Mouse (Mus musculus): ENCODE results near the gene 1700007K13Rik. TPM values are rescaled to one million over a fixed set of nuclear protein-coding genes. Genes with fewer than 3 reads are reported as not detected.
"Not testable (repeated sequence)": the region's sequence is repeated elsewhere in the genome, so short reads cannot be mapped to it uniquely, and the experiment has no call there.

Gene 1700007K13Rik
- polyA plus RNA-seq, 1 experiment: 34.9 TPM

- Histone ChIP-seq H3K4me3 (ENCODE audit: low read depth, low read length) (peak overlapping the region; percentile 45), H3K27me3 (ENCODE audit: control insufficient read depth, insufficient read depth, low read length, poor library complexity, severe bottlenecking) (no peaks in the 10 kb centered on the region), H3K4me1 (ENCODE audit: control insufficient read depth, insufficient read depth, low read length) (peaks cover 6% of the 10 kb centered on the region), H3K9me3 (replicated peaks; ENCODE audit: control insufficient read depth, insufficient read depth, low read length, poor library complexity, severe bottlenecking) (no peaks in the 10 kb centered on the region), H3K27ac (ENCODE audit: insufficient read depth, low read length) (no peak overlapping the region), H3K36me3 (ENCODE audit: control insufficient read depth, insufficient read depth, low read length, poor library complexity, severe bottlenecking) (no peaks in the 10 kb centered on the region), H3K9ac (ENCODE audit: low read depth, poor library complexity, severe bottlenecking) (peak overlapping the region; percentile 50)
- TF ChIP-seq EP300 (IDR thresholded peaks at IDR 0.05; ENCODE audit: insufficient read depth, low read depth, low read length) (no peak), CTCF (IDR thresholded peaks at IDR 0.05; ENCODE audit: low read depth, low read length) (no peak), POLR2A (IDR thresholded peaks at IDR 0.05; ENCODE audit: insufficient read depth, low read length) (no peak)
These were observed 13.4 kb upstream of the 1700007K13Rik start for GRCm38 (mm10) chr2:28479208-28480204.

DNA sequence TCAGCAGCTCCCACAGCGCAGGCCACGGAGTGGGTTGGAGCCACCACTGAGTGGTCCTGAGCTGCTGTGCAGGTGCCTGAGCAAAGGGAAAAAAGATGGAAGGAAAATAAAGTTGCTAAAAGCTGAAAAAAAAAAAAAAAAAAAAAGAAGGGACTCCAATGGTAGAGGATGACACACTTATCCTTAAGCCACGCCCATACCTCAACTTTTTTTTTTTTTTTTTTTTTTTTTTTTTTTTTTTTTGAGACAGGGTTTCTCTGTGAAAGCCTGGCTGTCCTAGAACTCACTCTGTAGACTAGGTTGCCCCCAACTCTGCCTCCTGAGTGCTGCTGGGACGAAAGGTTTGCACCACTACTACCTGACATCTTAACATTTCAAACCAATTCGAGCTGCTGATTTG is 11.9 kb upstream of the 1700007K13Rik start:
- not testable (repeated sequence) for H3K4me1 ChIP-seq (ENCODE audit: control insufficient read depth, insufficient read depth, low read length); H3K27ac ChIP-seq (ENCODE audit: insufficient read depth, low read length); H3K4me3 ChIP-seq (ENCODE audit: low read depth, low read length); H3K36me3 ChIP-seq (ENCODE audit: control insufficient read depth, insufficient read depth, low read length, poor library complexity, severe bottlenecking); H3K9me3 ChIP-seq (replicated peaks; ENCODE audit: control insufficient read depth, insufficient read depth, low read length, poor library complexity, severe bottlenecking); H3K27me3 ChIP-seq (ENCODE audit: control insufficient read depth, insufficient read depth, low read length, poor library complexity, severe bottlenecking); H3K9ac ChIP-seq (ENCODE audit: low read depth, poor library complexity, severe bottlenecking)

DNA sequence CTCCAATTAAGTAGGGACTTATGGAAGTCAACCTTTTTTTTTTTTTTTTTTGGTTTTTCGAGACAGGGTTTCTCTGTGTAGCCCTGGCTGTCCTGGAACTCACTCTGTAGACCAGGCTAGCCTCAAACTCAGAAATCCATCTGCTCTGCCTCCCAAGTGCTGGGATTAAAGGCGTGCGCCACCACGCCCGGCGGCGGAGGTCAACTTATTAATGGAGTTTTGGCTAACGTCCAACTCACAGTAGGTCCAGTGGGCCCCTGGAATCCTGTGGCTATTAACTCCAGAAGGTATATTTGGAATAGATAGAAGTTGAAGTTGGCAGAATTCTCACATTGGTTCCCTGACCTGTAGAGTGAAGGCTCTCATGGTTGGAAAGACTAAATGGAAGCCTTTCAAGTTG is 5.9 kb upstream of the 1700007K13Rik start:
- not testable (repeated sequence) for H3K27me3 ChIP-seq (ENCODE audit: control insufficient read depth, insufficient read depth, low read length, poor library complexity, severe bottlenecking); H3K4me3 ChIP-seq (ENCODE audit: low read depth, low read length); H3K4me1 ChIP-seq (ENCODE audit: control insufficient read depth, insufficient read depth, low read length); H3K9ac ChIP-seq (ENCODE audit: low read depth, poor library complexity, severe bottlenecking); H3K9me3 ChIP-seq (replicated peaks; ENCODE audit: control insufficient read depth, insufficient read depth, low read length, poor library complexity, severe bottlenecking); H3K27ac ChIP-seq (ENCODE audit: insufficient read depth, low read length)
- peaks cover 18% of the 10 kb centered on the region for H3K36me3 ChIP-seq (ENCODE audit: control insufficient read depth, insufficient read depth, low read length, poor library complexity, severe bottlenecking)

DNA sequence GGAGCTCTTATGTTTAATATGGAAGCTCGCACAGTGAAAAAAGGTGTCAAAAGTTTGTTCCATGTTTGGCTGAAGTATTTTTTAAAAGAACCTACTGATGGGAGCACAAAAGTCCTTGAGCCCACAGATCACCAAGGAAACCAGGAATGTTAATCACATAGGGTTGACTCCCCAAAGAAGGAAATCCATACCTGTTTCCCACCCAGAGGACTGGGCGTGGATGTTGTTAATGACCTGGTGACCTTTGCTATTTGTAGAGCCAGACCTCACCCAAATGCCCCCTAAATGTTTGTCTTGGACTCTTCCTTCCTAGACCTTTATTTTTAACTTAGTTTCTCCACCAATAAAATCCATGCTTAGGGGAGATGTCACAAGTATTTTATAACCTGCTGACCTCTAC is 4.5 kb upstream of the 1700007K13Rik start:
- Histone ChIP-seq H3K36me3 (ENCODE audit: control insufficient read depth, insufficient read depth, low read length, poor library complexity, severe bottlenecking) (peaks cover 18% of the 10 kb centered on the region), H3K27me3 (ENCODE audit: control insufficient read depth, insufficient read depth, low read length, poor library complexity, severe bottlenecking) (no peaks in the 10 kb centered on the region), H3K9ac (ENCODE audit: low read depth, poor library complexity, severe bottlenecking) (no peak overlapping the region), H3K4me3 (ENCODE audit: low read depth, low read length) (no peak overlapping the region), H3K4me1 (ENCODE audit: control insufficient read depth, insufficient read depth, low read length) (no peaks in the 10 kb centered on the region), H3K9me3 (replicated peaks; ENCODE audit: control insufficient read depth, insufficient read depth, low read length, poor library complexity, severe bottlenecking) (no peaks in the 10 kb centered on the region), H3K27ac (ENCODE audit: insufficient read depth, low read length) (no peak overlapping the region)
- no peak for TF ChIP-seq POLR2A (IDR thresholded peaks at IDR 0.05; ENCODE audit: insufficient read depth, low read length)
- no peak for TF ChIP-seq EP300 (IDR thresholded peaks at IDR 0.05; ENCODE audit: insufficient read depth, low read depth, low read length)
- no peak for TF ChIP-seq CTCF (IDR thresholded peaks at IDR 0.05; ENCODE audit: low read depth, low read length)

- TF ChIP-seq POLR2A (IDR thresholded peaks at IDR 0.05; ENCODE audit: insufficient read depth, low read length) (no peak), EP300 (IDR thresholded peaks at IDR 0.05; ENCODE audit: insufficient read depth, low read depth, low read length) (no peak), CTCF (IDR thresholded peaks at IDR 0.05; ENCODE audit: low read depth, low read length) (no peak)
These were observed 3.3 kb upstream of the 1700007K13Rik start for GRCm38 (mm10) chr2:28469461-28469860.

GRCm38 (mm10) chr2:28468486-28469225 is 2.5 kb upstream of the 1700007K13Rik start:
- Histone ChIP-seq H3K27ac (ENCODE audit: insufficient read depth, low read length) (no peak overlapping the region), H3K27me3 (ENCODE audit: control insufficient read depth, insufficient read depth, low read length, poor library complexity, severe bottlenecking) (no peaks in the 10 kb centered on the region), H3K36me3 (ENCODE audit: control insufficient read depth, insufficient read depth, low read length, poor library complexity, severe bottlenecking) (peaks cover 18% of the 10 kb centered on the region), H3K4me3 (ENCODE audit: low read depth, low read length) (peak overlapping the region; percentile 87), H3K4me1 (ENCODE audit: control insufficient read depth, insufficient read depth, low read length) (no peaks in the 10 kb centered on the region), H3K9me3 (replicated peaks; ENCODE audit: control insufficient read depth, insufficient read depth, low read length, poor library complexity, severe bottlenecking) (no peaks in the 10 kb centered on the region), H3K9ac (ENCODE audit: low read depth, poor library complexity, severe bottlenecking) (peak overlapping the region; percentile 91)
- TF ChIP-seq CTCF (IDR thresholded peaks at IDR 0.05; ENCODE audit: low read depth, low read length): no peak
- TF ChIP-seq POLR2A (IDR thresholded peaks at IDR 0.05; ENCODE audit: insufficient read depth, low read length): no peak
- TF ChIP-seq EP300 (IDR thresholded peaks at IDR 0.05; ENCODE audit: insufficient read depth, low read depth, low read length): no peak

More at GRCm38 (mm10) chr2:28469461-28469860, 3.3 kb upstream of the 1700007K13Rik start:
- Histone ChIP-seq H3K27ac (ENCODE audit: insufficient read depth, low read length) (no peak overlapping the region), H3K27me3 (ENCODE audit: control insufficient read depth, insufficient read depth, low read length, poor library complexity, severe bottlenecking) (no peaks in the 10 kb centered on the region), H3K9me3 (replicated peaks; ENCODE audit: control insufficient read depth, insufficient read depth, low read length, poor library complexity, severe bottlenecking) (no peaks in the 10 kb centered on the region), H3K4me1 (ENCODE audit: control insufficient read depth, insufficient read depth, low read length) (no peaks in the 10 kb centered on the region), H3K9ac (ENCODE audit: low read depth, poor library complexity, severe bottlenecking) (no peak overlapping the region), H3K4me3 (ENCODE audit: low read depth, low read length) (no peak overlapping the region), H3K36me3 (ENCODE audit: control insufficient read depth, insufficient read depth, low read length, poor library complexity, severe bottlenecking) (peaks cover 18% of the 10 kb centered on the region)

All from ES-Bruce4 (cell line).